Mouse (Mus musculus) left cerebral cortex, postnatal 10 days (tissue): ENCODE measurements around the gene Kansl1. TPM values are rescaled to one million over a fixed set of nuclear protein-coding genes. Genes with fewer than 3 reads are reported as not detected.

Experiments
- DNase-seq, 2 experiments: peaks; one replicate each; pipeline ENCODE4 v3.0.0; 2021 to 2022; ENCODE audit warnings: low spot score in 2 of 2, mixed read lengths in 1 of 2; ENCODE audit errors: extremely low spot score in 1 of 2
- intact Hi-C: fragments of 180-260 bp; cut with DNase I; formaldehyde crosslinking; loops from one replicate; pipeline ENCODE4 v1.15.1; 2025
- total RNA-seq, 2 experiments: library from RNA; stranded (reverse); gene quantifications; 2 replicates each; pipeline ENCODE4 v1.2.3; 2021

Kansl1 gene
- total RNA-seq, 2 experiments from 2014 or later, result 67.0 to 67.8 TPM

DNA sequence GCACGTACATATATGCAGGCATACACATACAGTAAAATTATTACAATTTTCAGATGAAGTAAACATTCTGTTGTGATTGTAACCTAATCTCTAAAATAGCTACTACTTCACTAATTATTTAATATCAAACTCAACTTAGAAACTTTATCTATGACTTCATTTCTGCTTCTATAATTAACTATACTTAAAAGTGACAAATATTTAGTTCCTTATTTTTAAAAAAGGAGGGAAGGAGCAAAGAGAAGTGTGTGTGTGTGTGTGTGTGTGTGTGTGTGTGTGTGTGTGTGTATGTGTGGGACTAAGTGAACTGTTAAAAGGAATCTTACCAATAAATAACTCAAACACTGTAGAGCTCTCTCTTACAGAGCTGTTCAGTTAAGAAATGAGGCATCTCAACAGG, 82.1 kb downstream of the Kansl1 start:
- no peak for DNase-seq
- intact Hi-C loops, result no loop called here

- intact Hi-C loops, result no loop called here
Measured at GRCm38 (mm10) chr11:104383167-104383810, 85.4 kb downstream of the Kansl1 start.

DNA sequence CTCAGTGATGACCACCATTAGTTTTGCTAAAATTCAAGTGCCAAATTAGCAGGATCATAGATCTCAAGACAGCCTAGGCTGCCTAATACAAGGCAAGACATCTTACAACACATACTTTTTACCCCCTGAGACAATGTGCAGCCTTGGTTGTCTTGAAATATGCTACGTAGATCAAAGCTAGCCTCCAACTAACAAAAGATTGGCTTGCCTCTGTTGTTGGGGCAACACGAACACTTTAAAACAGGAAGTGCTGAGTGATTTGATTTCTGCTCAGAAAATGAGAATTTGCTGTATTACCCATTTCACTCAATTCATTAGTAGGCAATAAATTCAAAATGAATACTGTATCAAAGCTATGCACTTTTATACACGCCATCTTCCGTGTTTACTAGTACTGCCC, 86.8 kb downstream of the Kansl1 start:
- DNase-seq, result no peak
- intact Hi-C loops, result no loop called here

More at GRCm38 (mm10) chr11:104383167-104383810, 85.4 kb downstream of the Kansl1 start:
- DNase-seq, result no peak

DNA sequence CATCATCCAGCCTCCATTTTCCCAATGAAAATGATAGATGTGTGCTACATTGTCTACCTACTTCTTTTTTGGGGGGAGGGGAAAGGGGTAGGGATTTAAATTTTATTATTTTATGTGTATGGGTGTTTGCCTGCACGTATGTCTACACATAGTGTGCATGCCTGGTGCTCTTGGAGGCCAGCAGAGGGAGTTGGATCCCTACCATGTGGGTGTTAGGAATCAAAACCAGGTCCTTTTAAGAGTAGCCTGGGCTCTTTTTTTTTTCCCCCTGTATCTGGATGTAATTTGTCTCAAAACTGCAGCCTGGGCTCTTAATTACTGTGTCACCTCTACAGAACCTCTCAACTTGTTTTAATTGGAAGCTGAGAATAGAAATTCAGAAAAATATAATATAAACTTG, 89.0 kb downstream of the Kansl1 start:
- intact Hi-C loops, result no loop called here
- DNase-seq, result no peak

- DNase-seq, result no peak
Measured at GRCm38 (mm10) chr11:104376291-104376690, 92.4 kb downstream of the Kansl1 start.

DNA sequence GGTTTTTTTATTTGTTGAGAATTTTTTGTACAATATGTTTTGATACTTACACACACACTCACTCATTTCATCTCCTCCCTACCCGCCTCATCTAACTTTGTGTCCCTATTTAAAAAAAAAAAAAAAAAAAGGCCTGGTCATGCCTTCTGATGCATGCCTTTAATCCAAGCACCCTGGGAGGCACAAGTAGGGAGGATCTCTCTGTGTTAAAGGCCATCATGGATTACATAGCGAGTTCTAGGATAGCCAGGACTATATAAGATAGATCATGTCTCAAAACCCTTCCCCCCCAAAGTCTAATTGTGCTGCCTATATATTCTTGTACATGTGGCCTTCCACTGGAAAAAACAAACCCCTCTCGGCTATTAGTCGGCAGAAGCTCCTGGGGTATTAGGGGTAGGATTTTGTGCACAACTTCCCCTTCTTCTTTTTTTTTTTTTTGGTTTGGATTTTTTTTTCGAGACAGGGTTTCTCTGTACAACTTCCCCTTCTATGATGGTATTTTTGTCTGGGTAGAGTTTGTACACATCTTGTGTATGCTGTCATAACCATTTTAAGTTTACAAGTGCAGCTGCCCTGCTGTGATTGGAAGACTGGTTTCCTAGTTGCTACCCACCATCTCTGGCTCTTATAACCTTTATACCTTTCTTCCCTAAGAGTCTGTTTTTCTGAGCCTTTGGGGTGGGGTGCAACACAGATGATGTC, 101.0 kb downstream of the Kansl1 start:
- DNase-seq, result no peak
- intact Hi-C loops, result no loop called here

More at GRCm38 (mm10) chr11:104376291-104376690, 92.4 kb downstream of the Kansl1 start:
- intact Hi-C loops, result no loop called here

GRCm38 (mm10) chr11:104363823-104364600, 104.6 kb downstream of the Kansl1 start:
- DNase-seq, result no peak
- intact Hi-C loops, result no loop called here

DNA sequence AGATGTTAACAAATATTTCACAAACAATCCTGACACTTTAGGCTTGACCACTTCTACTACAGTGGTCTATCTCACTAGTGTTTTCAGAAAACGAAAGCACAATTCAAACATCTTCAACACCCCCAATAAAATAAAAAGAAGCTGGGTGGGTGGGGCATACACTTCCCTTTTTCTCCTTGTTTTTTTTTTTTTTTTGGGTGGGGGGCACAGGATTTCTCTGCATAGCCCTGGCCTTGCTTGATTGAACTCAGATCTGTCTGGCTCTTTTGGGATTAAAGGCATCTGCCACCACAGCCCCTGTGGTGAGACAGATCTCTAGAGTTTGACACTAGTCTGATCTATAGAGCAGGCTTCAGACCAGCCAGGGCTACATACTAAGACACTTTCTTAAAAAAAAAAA, 106.0 kb downstream of the Kansl1 start:
- intact Hi-C loops, result no loop called here

GRCm38 (mm10) chr11:104361790-104362189, 106.9 kb downstream of the Kansl1 start:
- DNase-seq, result no peak
- intact Hi-C loops, result no loop called here

More for the DNA sequence above, 106.0 kb downstream of the Kansl1 start:
- DNase-seq, result no peak

DNA sequence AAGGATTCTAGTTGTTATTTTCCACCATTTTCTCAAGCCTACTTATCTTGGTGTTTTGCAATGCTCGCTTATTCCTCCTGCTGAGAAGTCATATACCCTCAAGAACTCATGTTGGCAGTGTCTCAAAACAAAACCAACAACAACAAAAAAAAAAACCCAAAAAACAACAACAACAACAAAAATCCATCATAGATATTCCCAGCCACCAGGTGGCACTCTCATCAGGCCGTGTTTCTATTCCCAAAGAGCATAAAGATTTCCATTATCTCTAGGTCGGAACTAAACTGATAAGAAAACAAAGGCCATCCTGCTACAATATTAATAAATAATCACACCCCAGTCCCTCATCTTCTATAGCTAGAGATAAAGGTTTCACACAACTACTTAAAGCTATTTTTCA, 121.7 kb downstream of the Kansl1 start:
- DNase-seq, result no peak
- intact Hi-C loops, result loop anchor here (5.0 kb wide), 1 partner anchor 95 kb away; no protein-coding TSS in a partner anchor

- no peak for DNase-seq
- intact Hi-C loops, result loop anchor here (5.0 kb wide), 1 partner anchor 127 kb away; no protein-coding TSS in a partner anchor
Measured at GRCm38 (mm10) chr11:104334946-104335345, 133.7 kb downstream of the Kansl1 start.

GRCm38 (mm10) chr11:104334115-104334514, 134.5 kb downstream of the Kansl1 start:
- DNase-seq, result no peak
- intact Hi-C loops, result loop anchor here (5.0 kb wide), 1 partner anchor 128 kb away; no protein-coding TSS in a partner anchor

GRCm38 (mm10) chr11:104332105-104332504, 136.6 kb downstream of the Kansl1 start:
- intact Hi-C loops, result loop anchor here (5.0 kb wide), 1 partner anchor 130 kb away; no protein-coding TSS in a partner anchor

GRCm38 (mm10) chr11:104331208-104331607, 137.5 kb downstream of the Kansl1 start:
- intact Hi-C loops, result loop anchor here (5.0 kb wide), 1 partner anchor 131 kb away; no protein-coding TSS in a partner anchor
- DNase-seq, result no peak

More at GRCm38 (mm10) chr11:104332105-104332504, 136.6 kb downstream of the Kansl1 start:
- peak in 1 of 2 experiments; percentile 34 for DNase-seq

GRCm38 (mm10) chr11:104330151-104330550, 138.5 kb downstream of the Kansl1 start:
- DNase-seq, result no peak
- intact Hi-C loops, result loop anchor here (5.0 kb wide), 1 partner anchor 132 kb away; no protein-coding TSS in a partner anchor

- intact Hi-C loops, result no loop called here
- DNase-seq, result no peak
Measured at GRCm38 (mm10) chr11:104329185-104329926, 139.3 kb downstream of the Kansl1 start.

DNA sequence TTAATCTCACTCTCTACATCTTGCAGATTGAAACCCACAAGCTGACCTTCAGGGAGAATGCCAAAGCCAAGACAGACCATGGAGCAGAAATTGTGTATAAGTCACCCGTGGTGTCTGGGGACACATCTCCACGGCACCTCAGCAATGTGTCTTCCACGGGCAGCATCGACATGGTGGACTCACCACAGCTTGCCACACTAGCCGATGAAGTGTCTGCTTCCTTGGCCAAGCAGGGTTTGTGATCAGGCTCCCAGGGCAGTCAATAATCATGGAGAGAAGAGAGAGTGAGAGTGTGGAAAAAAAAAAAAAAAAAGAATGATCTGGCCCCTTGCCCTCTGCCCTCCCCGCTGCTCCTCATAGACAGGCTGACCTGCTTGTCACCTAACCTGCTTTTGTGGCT, 140.7 kb downstream of the Kansl1 start:
- DNase-seq, result no peak
- intact Hi-C loops, result no loop called here

GRCm38 (mm10) chr11:104327462-104327861, 141.2 kb downstream of the Kansl1 start:
- no peak for DNase-seq
- intact Hi-C loops, result no loop called here
